Mouse (Mus musculus): Measurements from ENCODE around the gene Scfd1. TPM values are rescaled to one million over a fixed set of nuclear protein-coding genes. Genes with fewer than 3 reads are reported as not detected.

Gene Scfd1
- 10 to 100 TPM; 37.3 to 38.3 TPM for total RNA-seq (2021)

DNA sequence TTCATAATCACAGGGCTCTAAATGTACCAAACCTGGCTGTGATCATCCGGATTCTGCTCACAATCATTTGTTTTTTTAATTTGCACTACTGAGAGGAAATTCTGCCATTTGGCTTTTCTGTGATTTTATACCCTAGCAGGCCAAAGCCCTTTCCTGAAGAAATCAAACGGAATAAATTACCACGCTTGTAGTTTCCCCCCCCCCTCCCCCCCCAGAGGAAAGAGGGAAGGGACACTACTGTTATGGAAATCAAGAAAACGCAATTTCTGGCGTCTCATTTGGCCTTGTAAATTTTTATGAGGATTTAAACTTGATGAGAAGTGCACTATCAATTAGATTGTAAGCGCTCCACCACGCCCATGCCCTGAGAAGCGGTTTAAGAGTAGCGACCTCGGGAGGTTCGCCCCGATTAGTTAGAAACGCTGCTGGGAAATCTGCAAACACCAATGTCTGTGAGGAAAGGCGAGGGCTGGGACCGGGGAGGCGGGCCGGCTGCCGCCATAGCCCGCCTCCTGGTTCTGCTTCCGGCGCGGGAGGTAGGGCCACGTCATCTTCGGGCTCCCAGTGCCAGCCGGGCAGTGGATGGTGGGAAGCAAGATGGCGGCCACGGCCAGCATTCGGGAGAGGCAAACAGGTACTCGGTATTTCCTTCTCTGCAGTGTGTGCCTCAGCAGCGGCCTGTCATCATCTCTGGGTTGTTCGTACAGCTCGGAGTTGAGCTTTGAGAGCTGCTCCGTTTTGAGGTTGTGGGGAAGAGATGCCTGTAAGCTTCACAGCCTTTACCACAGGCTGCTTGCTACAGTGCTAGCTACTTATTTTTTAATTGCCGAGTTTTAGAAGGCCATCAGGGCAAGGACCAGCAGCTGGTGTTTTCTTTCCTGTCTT, at the start of gene Scfd1:
Scfd1 (plus strand) TSS at position 508 of the 885 bp plus-strand sequence.
- intact Hi-C loops (cut with DNase I), result no loop called here
- peak; percentile 93 to 95 for DNase-seq (ENCODE audit: low spot score in 2 of 2)

DNA sequence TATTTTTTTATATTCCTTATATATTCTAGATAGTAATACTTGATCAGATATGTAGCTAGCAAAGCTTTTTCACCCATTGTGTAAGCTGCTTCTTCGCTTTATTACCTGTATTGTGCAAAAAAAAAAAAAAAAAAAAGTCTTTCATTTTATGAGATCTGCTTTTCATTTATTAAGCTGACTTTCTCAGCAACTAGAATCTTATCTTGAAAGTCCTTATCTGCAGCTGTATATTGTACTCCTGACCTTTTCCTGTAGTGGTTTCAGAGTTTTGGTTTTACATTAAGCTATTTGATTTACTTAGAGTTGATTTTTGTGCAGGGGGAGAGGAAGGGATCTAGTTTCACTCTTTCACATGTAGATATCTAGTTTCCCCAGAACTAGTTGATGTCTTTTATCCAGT, 40.3 kb upstream of the Scfd1 start:
- intact Hi-C loops (cut with DNase I), result no loop called here
- DNase-seq (ENCODE audit: low spot score in 2 of 2), result no peak

GRCm38 (mm10) chr12:51346121-51346520, 31.2 kb upstream of the Scfd1 start:
- intact Hi-C loops (cut with DNase I), result loop anchor here (10.0 kb wide), 1 partner anchor 1971 kb away; no protein-coding TSS in a partner anchor
- DNase-seq (ENCODE audit: low spot score in 2 of 2), result no peak

GRCm38 (mm10) chr12:51347988-51348697, 29.2 kb upstream of the Scfd1 start, which contains the start of gene G2e3:
Gene G2e3, plus strand, starts transcription at chr12:51348061.
- DNase-seq (ENCODE audit: low spot score in 2 of 2), result peak; percentile 86 to 88
- intact Hi-C loops (cut with DNase I), result loop anchor here (10.0 kb wide), 1 partner anchor 1973 kb away; no protein-coding TSS in a partner anchor

DNA sequence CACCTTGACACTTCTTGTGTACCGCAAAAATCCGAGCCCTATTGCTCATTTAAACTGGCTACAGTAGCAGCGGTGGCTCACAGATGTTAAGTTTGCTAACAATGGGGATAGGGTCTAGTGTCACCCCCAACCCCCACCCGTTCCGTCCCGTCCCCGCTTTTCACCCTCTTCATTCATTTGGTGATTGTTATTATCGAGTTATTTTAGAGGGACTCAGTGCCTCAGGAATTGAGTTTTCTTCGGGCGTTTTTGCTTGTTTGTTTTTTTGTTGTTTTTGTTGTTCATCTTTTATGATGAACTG, 28.7 kb upstream of the Scfd1 start:
- DNase-seq (ENCODE audit: low spot score in 2 of 2), result no peak
- intact Hi-C loops (cut with DNase I), result loop anchor here (10.0 kb wide), 1 partner anchor 1974 kb away; no protein-coding TSS in a partner anchor

- intact Hi-C loops (cut with DNase I), result no loop called here
These were observed 22.0 kb upstream of the Scfd1 start for GRCm38 (mm10) chr12:51355296-51355695.

DNA sequence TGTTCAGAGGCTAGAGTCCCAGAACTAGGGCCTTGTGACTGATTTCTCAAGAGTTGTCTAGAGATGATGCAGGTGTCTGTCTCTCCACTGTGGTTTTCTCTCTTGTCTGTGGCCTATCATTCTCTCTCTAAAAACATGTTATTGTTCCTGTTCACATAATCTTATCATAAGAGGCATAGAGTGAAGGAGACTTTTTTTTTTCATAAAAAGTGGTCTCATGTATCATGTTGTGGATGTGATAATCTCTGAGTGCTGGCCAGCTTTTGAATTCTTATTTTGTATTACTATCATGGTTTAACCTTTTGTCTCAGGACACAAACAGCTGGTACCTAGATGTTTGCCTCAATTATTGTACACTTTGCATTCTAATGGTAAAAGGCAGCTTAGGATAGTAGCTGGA, 16.0 kb upstream of the Scfd1 start:
- intact Hi-C loops (cut with DNase I), result no loop called here
- no peak for DNase-seq (ENCODE audit: low spot score in 2 of 2)

More at GRCm38 (mm10) chr12:51355296-51355695, 22.0 kb upstream of the Scfd1 start:
- DNase-seq (ENCODE audit: low spot score in 2 of 2), result no peak

DNA sequence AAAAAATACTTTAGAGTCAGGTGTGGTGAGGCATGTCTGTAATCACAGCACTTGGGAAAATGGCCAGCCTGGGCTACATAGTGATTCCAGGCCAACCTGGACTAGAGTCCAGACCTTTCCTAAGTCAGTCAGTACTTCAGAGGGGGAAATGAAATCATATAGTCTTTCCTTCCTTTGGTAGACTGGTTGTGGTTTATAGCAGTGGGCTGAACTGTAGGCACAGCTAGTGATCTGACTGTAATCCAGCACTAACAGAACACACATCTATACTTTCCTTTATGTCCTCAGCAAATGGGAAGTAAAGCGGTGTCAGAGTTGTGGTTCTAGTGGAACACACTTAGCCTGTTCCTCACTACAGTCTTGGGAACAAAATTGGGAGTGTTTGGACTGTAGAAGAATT, 14.4 kb upstream of the Scfd1 start:
- intact Hi-C loops (cut with DNase I), result no loop called here
- DNase-seq (ENCODE audit: low spot score in 2 of 2), result no peak

- intact Hi-C loops (cut with DNase I), result no loop called here
These were observed 8.8 kb upstream of the Scfd1 start for GRCm38 (mm10) chr12:51368504-51368903.

GRCm38 (mm10) chr12:51377888-51378190, 529 bp downstream of the Scfd1 start:
- no peak for DNase-seq (ENCODE audit: low spot score in 2 of 2)
- intact Hi-C loops (cut with DNase I), result no loop called here

More at GRCm38 (mm10) chr12:51368504-51368903, 8.8 kb upstream of the Scfd1 start:
- no peak for DNase-seq (ENCODE audit: low spot score in 2 of 2)

- DNase-seq (ENCODE audit: low spot score in 2 of 2), result no peak
- intact Hi-C loops (cut with DNase I), result loop anchor here (5.0 to 10.0 kb wide), 2 partner anchors 222 to 365 kb away; no protein-coding TSS in a partner anchor
These were observed 22.6 kb downstream of the Scfd1 start for GRCm38 (mm10) chr12:51399871-51400270.

DNA sequence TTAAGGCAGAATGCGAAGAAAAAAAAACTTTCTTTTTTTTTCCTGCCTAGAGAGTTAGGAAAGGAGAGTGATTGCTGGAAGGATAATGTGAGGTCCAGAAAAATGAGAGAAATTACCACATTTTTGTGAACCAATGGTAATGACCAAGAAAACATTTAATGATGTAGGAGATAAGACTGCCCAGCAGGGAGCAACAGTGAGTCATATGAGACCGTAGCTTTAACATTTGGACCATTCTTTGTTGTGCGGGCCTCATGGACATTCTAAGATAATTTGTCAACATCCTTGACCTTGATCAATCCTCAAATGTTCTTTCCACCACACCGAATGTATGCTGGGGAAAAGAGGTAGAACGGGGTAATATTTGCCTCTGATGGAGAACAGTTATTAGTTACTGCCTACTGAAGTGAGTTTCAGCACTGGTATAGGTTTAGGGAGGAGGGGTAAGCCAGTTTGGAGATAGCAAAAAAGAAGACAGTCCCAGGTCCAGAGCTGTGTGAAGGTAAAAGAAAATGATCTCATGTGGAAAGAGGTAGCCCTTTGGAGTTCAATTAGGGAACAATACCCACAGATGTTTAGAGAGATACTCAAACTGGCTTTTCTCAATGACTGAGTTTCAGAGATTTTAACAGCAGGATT, 24.9 kb downstream of the Scfd1 start:
- DNase-seq (ENCODE audit: low spot score in 2 of 2), result no peak
- intact Hi-C loops (cut with DNase I), result loop anchor here (5.0 kb wide), 1 partner anchor 220 kb away; no protein-coding TSS in a partner anchor

GRCm38 (mm10) chr12:51403987-51404586, 26.8 kb downstream of the Scfd1 start:
- intact Hi-C loops (cut with DNase I), result loop anchor here (5.0 kb wide), 1 partner anchor 218 kb away; no protein-coding TSS in a partner anchor
- DNase-seq (ENCODE audit: low spot score in 2 of 2), result no peak

DNA sequence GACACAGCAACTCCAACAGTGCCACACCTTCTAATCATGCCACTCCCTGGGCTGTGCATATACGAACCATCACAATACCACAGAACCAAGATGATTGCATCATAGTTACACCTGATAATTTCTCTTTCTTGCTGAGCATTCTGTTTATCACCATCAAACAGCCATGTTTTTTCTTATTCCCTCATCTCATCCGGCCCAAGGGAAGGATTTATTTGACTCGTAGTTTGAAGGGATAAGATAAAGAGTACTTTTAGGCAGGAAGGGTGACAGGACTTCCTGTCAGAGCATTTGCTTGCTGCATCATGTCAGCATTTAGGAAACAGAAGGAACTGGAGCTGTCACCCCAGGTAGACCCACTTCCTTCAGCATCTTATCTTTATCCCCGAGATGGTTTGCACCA, 34.1 kb downstream of the Scfd1 start:
- no peak for DNase-seq (ENCODE audit: low spot score in 2 of 2)
- intact Hi-C loops (cut with DNase I), result no loop called here

DNA sequence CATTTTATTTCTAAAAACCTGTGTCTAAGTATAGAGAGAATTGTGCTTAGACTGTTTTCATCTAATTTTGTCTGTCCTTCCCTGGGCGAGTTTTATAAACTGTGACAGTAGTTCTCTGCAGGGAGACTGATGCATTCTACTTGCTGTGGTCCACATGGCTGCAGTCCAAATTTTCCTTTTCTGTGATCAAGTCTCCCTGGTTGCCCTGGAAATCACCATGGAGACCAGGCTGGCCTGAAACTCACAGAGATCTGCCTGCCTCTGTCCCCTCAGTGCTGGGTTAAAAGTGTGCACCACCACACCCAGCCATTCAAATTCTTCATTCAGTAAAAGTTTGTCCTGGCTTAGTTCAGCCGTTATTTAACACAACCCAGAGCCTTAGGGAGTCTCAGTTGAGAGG, 60.2 kb downstream of the Scfd1 start:
- intact Hi-C loops (cut with DNase I), result no loop called here
- no peak for DNase-seq (ENCODE audit: low spot score in 2 of 2)

DNA sequence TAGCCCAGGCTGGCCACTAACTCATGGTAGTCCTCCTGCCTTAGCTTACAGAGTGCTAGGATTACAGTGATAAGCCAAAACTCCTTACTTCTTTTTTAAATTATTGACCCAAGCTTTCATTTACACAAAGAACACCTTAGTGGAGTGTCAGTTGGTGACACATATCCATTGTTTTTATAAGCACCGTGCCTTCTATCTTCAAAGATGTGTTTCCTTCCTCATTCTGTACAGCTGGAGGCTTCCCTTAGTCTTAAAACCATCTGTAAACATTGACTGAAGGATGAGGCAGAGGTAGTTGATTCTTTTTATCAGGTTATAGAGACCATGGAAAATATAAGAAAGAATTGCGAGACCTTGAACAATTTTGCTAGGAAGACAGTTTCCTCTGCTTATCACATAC, 61.0 kb downstream of the Scfd1 start:
- DNase-seq (ENCODE audit: low spot score in 2 of 2), result no peak
- intact Hi-C loops (cut with DNase I), result no loop called here

GRCm38 (mm10) chr12:51449303-51449702, 72.0 kb downstream of the Scfd1 start:
- DNase-seq (ENCODE audit: low spot score in 2 of 2), result no peak
- intact Hi-C loops (cut with DNase I), result no loop called here

DNA sequence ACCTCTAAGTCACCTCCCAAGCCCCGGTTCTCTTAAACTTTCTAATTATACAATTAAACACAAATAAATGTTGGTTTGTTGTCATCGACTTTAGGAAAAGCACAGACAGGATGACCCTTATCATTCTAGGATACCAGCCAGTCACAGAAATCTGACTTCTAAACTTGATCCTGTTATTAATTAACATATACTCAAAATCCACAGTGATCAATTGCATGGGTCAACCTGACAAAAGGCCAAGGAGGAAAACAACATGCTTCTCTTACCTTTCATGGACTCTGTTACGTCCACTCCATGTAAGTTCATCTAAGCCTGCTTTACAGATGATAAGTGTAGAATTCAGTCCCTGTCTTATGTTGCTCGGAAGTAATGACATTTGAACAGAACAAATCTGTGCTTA, 93.6 kb downstream of the Scfd1 start:
- DNase-seq (ENCODE audit: low spot score in 2 of 2), result no peak
- intact Hi-C loops (cut with DNase I), result loop anchor here (10.0 kb wide), 1 partner anchor 94 kb away; no protein-coding TSS in a partner anchor

DNA sequence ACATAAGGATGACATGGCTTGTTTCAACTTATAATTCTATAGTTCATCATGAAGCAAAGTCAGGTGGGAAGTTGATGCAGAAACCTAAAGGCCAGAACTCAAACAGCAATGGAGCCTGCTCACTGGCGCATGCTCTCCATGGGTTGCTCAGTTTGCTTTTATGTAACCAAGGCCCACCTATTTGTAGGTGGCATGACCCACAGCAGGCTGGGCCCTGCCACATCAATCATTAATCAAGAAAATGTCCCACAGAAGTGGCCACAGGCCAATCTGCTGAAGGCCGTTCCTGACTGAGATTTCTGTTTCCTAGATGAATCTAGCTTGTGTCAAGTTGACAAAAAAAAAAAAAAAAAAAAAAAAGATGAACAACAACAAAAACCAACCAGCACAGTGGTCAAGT, 103.9 kb downstream of the Scfd1 start:
- intact Hi-C loops (cut with DNase I), result no loop called here

GRCm38 (mm10) chr12:51492040-51492439, 114.7 kb downstream of the Scfd1 start:
- no peak for DNase-seq (ENCODE audit: low spot score in 2 of 2)
- intact Hi-C loops (cut with DNase I), result no loop called here

More for the DNA sequence above, 103.9 kb downstream of the Scfd1 start:
- DNase-seq (ENCODE audit: low spot score in 2 of 2), result no peak
